Mouse (Mus musculus): ENCODE results near the gene Evx2. TPM values are rescaled to one million over a fixed set of nuclear protein-coding genes. Genes with fewer than 3 reads are reported as not detected.
A peak's percentile ranks its signal among the peaks of the same experiment; 100 is the strongest.

Gene Evx2
- polyA plus RNA-seq, 1 experiment from 2014 or later = not detected

DNA sequence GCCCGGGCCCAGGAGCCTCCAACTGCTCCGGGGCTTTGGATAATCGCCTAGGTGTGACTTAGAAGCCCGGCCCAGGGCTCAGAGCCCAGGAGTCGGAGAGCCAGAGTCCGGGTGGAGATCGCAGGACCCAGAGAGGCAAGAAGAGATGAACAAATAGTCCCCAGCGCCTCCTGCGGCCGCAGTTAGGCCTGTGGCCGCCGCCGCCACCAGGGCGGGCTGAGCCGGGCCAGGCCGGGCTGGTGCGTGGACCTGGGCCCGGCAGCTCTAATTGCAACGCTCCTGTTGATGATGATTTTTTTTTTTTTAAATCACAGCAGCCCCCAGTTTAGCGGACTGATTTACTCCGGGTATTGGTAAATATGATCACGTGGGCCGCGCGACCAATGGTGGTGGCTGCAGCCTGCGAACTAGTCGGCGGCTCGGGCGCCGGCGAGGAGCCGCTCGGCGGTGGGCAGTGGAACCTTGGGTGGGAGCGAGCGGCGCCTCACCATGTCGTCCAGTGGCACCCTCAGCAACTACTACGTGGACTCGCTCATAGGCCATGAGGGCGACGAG, 38.3 kb upstream of the Evx2 start, which contains the start of gene Hoxd9:
Gene Hoxd9, plus strand, starts transcription at position 161 of the 555 bp plus-strand sequence.
- Histone ChIP-seq H3K9me3 (replicated peaks; ENCODE audit: control insufficient read depth, low read length) (no peaks in the 10 kb centered on the region), H3K9ac (ENCODE audit: low read depth, low read length) (0 out of 2 replicates have a peak within 1 kb of the TSS, but pooled peaks have one; percentile 28), H3K27ac (ENCODE audit: low read depth, low read length) (no peak within 1 kb of the TSS), H3K36me3 (ENCODE audit: control insufficient read depth, insufficient read depth, low read length) (no peaks in the 10 kb centered on the region), H3K27me3 (ENCODE audit: control insufficient read depth, insufficient read depth, low read length) (peaks cover 97% of the 10 kb centered on the region), H3K4me1 (ENCODE audit: control insufficient read depth, insufficient read depth, low read length) (peaks cover 2% of the 10 kb centered on the region; the same call in 1 of the 2 replicates), H3K4me2 (peak within 1 kb of the TSS; percentile 69), H3K4me3 (ENCODE audit: low read depth, low read length) (peak within 1 kb of the TSS; percentile 41)
- ATAC-seq (replicated peaks; ENCODE audit: insufficient number of reproducible peaks, low FRiP score, low TSS enrichment) = 0 out of 2 replicates have a peak, but pooled peaks have one; percentile 39
- WGBS (ENCODE audit: insufficient replicate concordance) = under 1% methylated on average over 43 of the region's 43 CpGs

GRCm38 (mm10) chr2:74696442-74697335, 37.3 kb upstream of the Evx2 start:
- no peaks in the 10 kb centered on the region for H3K9me3 ChIP-seq (replicated peaks; ENCODE audit: control insufficient read depth, low read length)
- no peaks in the 10 kb centered on the region for H3K36me3 ChIP-seq (ENCODE audit: control insufficient read depth, insufficient read depth, low read length)
- H3K4me2 ChIP-seq = no peak overlapping the region
- no peak for ATAC-seq (replicated peaks; ENCODE audit: insufficient number of reproducible peaks, low FRiP score, low TSS enrichment)
- peaks cover 99% of the 10 kb centered on the region for H3K27me3 ChIP-seq (ENCODE audit: control insufficient read depth, insufficient read depth, low read length)
- WGBS (ENCODE audit: insufficient replicate concordance) = 2% methylated on average over 34 of the region's 34 CpGs
- no peak overlapping the region for H3K4me3 ChIP-seq (ENCODE audit: low read depth, low read length)
- H3K27ac ChIP-seq (ENCODE audit: low read depth, low read length) = no peak overlapping the region
- H3K9ac ChIP-seq (ENCODE audit: low read depth, low read length) = no peak overlapping the region
- H3K4me1 ChIP-seq (ENCODE audit: control insufficient read depth, insufficient read depth, low read length) = peaks cover 2% of the 10 kb centered on the region; the same call in 1 of the 2 replicates

- H3K27me3 ChIP-seq (ENCODE audit: control insufficient read depth, insufficient read depth, low read length) = peaks cover 99% of the 10 kb centered on the region
- WGBS (ENCODE audit: insufficient replicate concordance) = 2% methylated on average over 7 of the region's 7 CpGs
- H3K36me3 ChIP-seq (ENCODE audit: control insufficient read depth, insufficient read depth, low read length) = no peaks in the 10 kb centered on the region
- no peaks in the 10 kb centered on the region for H3K9me3 ChIP-seq (replicated peaks; ENCODE audit: control insufficient read depth, low read length)
- H3K27ac ChIP-seq (ENCODE audit: low read depth, low read length) = no peak overlapping the region
- H3K9ac ChIP-seq (ENCODE audit: low read depth, low read length) = no peak overlapping the region
- no peak overlapping the region for H3K4me3 ChIP-seq (ENCODE audit: low read depth, low read length)
- ATAC-seq (replicated peaks; ENCODE audit: insufficient number of reproducible peaks, low FRiP score, low TSS enrichment) = no peak
- peaks cover 8% of the 10 kb centered on the region for H3K4me1 ChIP-seq (ENCODE audit: control insufficient read depth, insufficient read depth, low read length)
- no peak overlapping the region for H3K4me2 ChIP-seq
These were observed 36.6 kb upstream of the Evx2 start for GRCm38 (mm10) chr2:74695813-74696430.

DNA sequence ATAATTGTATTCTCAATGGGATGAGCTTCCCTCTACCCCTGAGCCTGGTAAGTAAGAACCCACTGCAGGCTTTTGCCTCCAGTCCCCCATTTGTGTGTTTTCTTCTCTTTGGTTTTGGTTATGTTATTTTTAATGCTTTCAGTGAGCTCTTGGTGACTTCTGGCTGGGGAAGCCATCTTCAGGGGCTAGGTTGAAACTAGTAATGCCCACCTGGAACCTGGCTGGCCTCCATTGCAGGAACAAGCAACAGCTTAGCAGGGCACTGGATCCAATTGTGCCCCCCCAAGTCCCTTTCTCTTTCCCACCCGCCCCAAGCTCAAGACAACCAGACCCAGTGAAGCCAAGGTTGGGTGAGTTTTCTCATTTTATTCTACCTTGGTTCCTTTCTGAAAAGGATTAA, 36.0 kb upstream of the Evx2 start:
- WGBS (ENCODE audit: insufficient replicate concordance) = 4% methylated on average over 1 of the region's 1 CpGs
- Histone ChIP-seq H3K27ac (ENCODE audit: low read depth, low read length) (no peak overlapping the region), H3K9ac (ENCODE audit: low read depth, low read length) (no peak overlapping the region), H3K27me3 (ENCODE audit: control insufficient read depth, insufficient read depth, low read length) (peaks cover 96% of the 10 kb centered on the region), H3K4me1 (ENCODE audit: control insufficient read depth, insufficient read depth, low read length) (peaks cover 8% of the 10 kb centered on the region), H3K36me3 (ENCODE audit: control insufficient read depth, insufficient read depth, low read length) (no peaks in the 10 kb centered on the region), H3K4me2 (no peak overlapping the region), H3K9me3 (replicated peaks; ENCODE audit: control insufficient read depth, low read length) (no peaks in the 10 kb centered on the region), H3K4me3 (ENCODE audit: low read depth, low read length) (no peak overlapping the region)
- ATAC-seq (replicated peaks; ENCODE audit: insufficient number of reproducible peaks, low FRiP score, low TSS enrichment) = no peak

GRCm38 (mm10) chr2:74694066-74694465, 34.7 kb upstream of the Evx2 start:
- ATAC-seq (replicated peaks; ENCODE audit: insufficient number of reproducible peaks, low FRiP score, low TSS enrichment) = no peak
- no peaks in the 10 kb centered on the region for H3K9me3 ChIP-seq (replicated peaks; ENCODE audit: control insufficient read depth, low read length)
- no peak overlapping the region for H3K27ac ChIP-seq (ENCODE audit: low read depth, low read length)
- H3K27me3 ChIP-seq (ENCODE audit: control insufficient read depth, insufficient read depth, low read length) = peaks cover 95% of the 10 kb centered on the region
- no peaks in the 10 kb centered on the region for H3K36me3 ChIP-seq (ENCODE audit: control insufficient read depth, insufficient read depth, low read length)
- H3K4me1 ChIP-seq (ENCODE audit: control insufficient read depth, insufficient read depth, low read length) = peaks cover 8% of the 10 kb centered on the region
- H3K4me2 ChIP-seq = no peak overlapping the region
- H3K4me3 ChIP-seq (ENCODE audit: low read depth, low read length) = no peak overlapping the region
- 3% methylated on average over 16 of the region's 16 CpGs for WGBS (ENCODE audit: insufficient replicate concordance)
- H3K9ac ChIP-seq (ENCODE audit: low read depth, low read length) = no peak overlapping the region

- Histone ChIP-seq H3K4me2 (no peak overlapping the region), H3K9ac (ENCODE audit: low read depth, low read length) (no peak overlapping the region), H3K36me3 (ENCODE audit: control insufficient read depth, insufficient read depth, low read length) (no peaks in the 10 kb centered on the region), H3K4me1 (ENCODE audit: control insufficient read depth, insufficient read depth, low read length) (peaks cover 8% of the 10 kb centered on the region), H3K4me3 (ENCODE audit: low read depth, low read length) (no peak overlapping the region), H3K27me3 (ENCODE audit: control insufficient read depth, insufficient read depth, low read length) (peaks cover 95% of the 10 kb centered on the region), H3K27ac (ENCODE audit: low read depth, low read length) (no peak overlapping the region), H3K9me3 (replicated peaks; ENCODE audit: control insufficient read depth, low read length) (no peaks in the 10 kb centered on the region)
- ATAC-seq (replicated peaks; ENCODE audit: insufficient number of reproducible peaks, low FRiP score, low TSS enrichment) = no peak
- 6% methylated on average over 4 of the region's 4 CpGs for WGBS (ENCODE audit: insufficient replicate concordance)
These were observed 34.1 kb upstream of the Evx2 start for GRCm38 (mm10) chr2:74693432-74693827.

GRCm38 (mm10) chr2:74692808-74693431, 33.6 kb upstream of the Evx2 start:
- no peak overlapping the region for H3K4me2 ChIP-seq
- no peak for ATAC-seq (replicated peaks; ENCODE audit: insufficient number of reproducible peaks, low FRiP score, low TSS enrichment)
- H3K4me1 ChIP-seq (ENCODE audit: control insufficient read depth, insufficient read depth, low read length) = peaks cover 7% of the 10 kb centered on the region
- H3K9ac ChIP-seq (ENCODE audit: low read depth, low read length) = no peak overlapping the region
- no peaks in the 10 kb centered on the region for H3K9me3 ChIP-seq (replicated peaks; ENCODE audit: control insufficient read depth, low read length)
- under 1% methylated on average over 20 of the region's 20 CpGs for WGBS (ENCODE audit: insufficient replicate concordance)
- H3K27ac ChIP-seq (ENCODE audit: low read depth, low read length) = no peak overlapping the region
- H3K4me3 ChIP-seq (ENCODE audit: low read depth, low read length) = no peak overlapping the region
- peaks cover 95% of the 10 kb centered on the region for H3K27me3 ChIP-seq (ENCODE audit: control insufficient read depth, insufficient read depth, low read length)
- H3K36me3 ChIP-seq (ENCODE audit: control insufficient read depth, insufficient read depth, low read length) = no peaks in the 10 kb centered on the region

GRCm38 (mm10) chr2:74691995-74692807, 32.8 kb upstream of the Evx2 start:
- Histone ChIP-seq H3K36me3 (ENCODE audit: control insufficient read depth, insufficient read depth, low read length) (no peaks in the 10 kb centered on the region), H3K9me3 (replicated peaks; ENCODE audit: control insufficient read depth, low read length) (no peaks in the 10 kb centered on the region), H3K4me1 (ENCODE audit: control insufficient read depth, insufficient read depth, low read length) (peaks cover 6% of the 10 kb centered on the region), H3K4me2 (no peak overlapping the region), H3K27ac (ENCODE audit: low read depth, low read length) (no peak overlapping the region), H3K27me3 (ENCODE audit: control insufficient read depth, insufficient read depth, low read length) (peaks cover 95% of the 10 kb centered on the region), H3K4me3 (ENCODE audit: low read depth, low read length) (no peak overlapping the region), H3K9ac (ENCODE audit: low read depth, low read length) (no peak overlapping the region)
- ATAC-seq (replicated peaks; ENCODE audit: insufficient number of reproducible peaks, low FRiP score, low TSS enrichment) = no peak
- WGBS (ENCODE audit: insufficient replicate concordance) = 4% methylated on average over 35 of the region's 35 CpGs
